ENCODE assay signal across 9 mouse cellular contexts in the genomic region with DNA sequence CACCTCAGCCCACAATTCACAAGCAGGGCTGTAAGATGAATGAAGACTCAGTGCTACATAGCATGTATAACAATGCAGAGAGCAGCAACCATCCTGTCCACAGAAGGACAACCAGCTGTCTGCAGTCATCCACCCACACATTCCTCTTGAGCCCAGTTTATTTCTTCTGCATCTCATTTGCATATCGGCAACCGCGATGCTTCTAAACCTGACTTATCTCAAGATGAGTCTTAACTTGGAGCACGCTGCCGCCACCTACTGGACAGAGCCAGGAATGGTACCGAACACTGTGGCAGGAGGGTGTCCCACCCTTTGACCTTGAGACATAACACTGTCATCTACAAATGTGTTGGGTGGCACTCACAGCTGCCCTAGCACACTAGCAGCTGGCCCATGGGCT. TPM values are rescaled to one million over a fixed set of nuclear protein-coding genes. Genes with fewer than 3 reads are reported as not detected.
DNase-seq lines count a peak whose midpoint lies in the region; ATAC-seq and TF ChIP-seq lines count a peak whose summit lies in the region.
"Had no signal": no experiment of that assay in that cellular context is flagged by ENCODE, and none has a peak within 500 bp of the region (broad histone marks: within the 10 kb centered on the region; RNA-seq: fewer than 3 reads in every experiment).

No protein-coding gene starts in this region.

- peaks cover 2% of the 10 kb centered on the region for H3K27me3 ChIP-seq in forebrain, embryonic 11.5 days (ENCODE audit: control insufficient read depth, insufficient read depth, low read length)
- H3K27me3 ChIP-seq in forebrain, embryonic 16.5 days (replicated peaks; ENCODE audit: control insufficient read depth, insufficient read depth, low read length), result 0 out of 2 replicates have a peak, but pooled peaks cover 2% of the 10 kb centered on the region
- H3K27me3 ChIP-seq in neural tube, embryonic 15.5 days (replicated peaks), result peaks cover 23% of the 10 kb centered on the region

- H3K4me3 ChIP-seq in forebrain, embryonic 11.5 days (ENCODE audit: low read depth, low read length), result no peak overlapping the region
- no peak overlapping the region for H3K4me3 ChIP-seq in forebrain, embryonic 16.5 days (replicated peaks; ENCODE audit: low read length)
- H3K4me3 ChIP-seq in neural tube, embryonic 15.5 days (replicated peaks), result no peak overlapping the region
- no peak overlapping the region for H3K4me3 ChIP-seq in cortical plate, adult 2 months (ENCODE audit: insufficient read depth, low read length)
- H3K4me3 ChIP-seq: limb, embryonic 12.5 days had no signal

- H3K9ac ChIP-seq in forebrain, embryonic 11.5 days (ENCODE audit: low read length), result no peak overlapping the region
- H3K9ac ChIP-seq in forebrain, embryonic 16.5 days (replicated peaks; ENCODE audit: low read depth, low read length), result no peak overlapping the region
- H3K9ac ChIP-seq in neural tube, embryonic 15.5 days (replicated peaks), result no peak overlapping the region
- H3K9ac ChIP-seq: limb, embryonic 12.5 days had no signal

- peak; percentile 77 for DNase-seq in forebrain, embryonic 11.5 days (ENCODE audit: low spot score)
- DNase-seq in neural tube, embryonic 10.5 days (ENCODE audit: extremely low spot score, low spot score), result peak; percentile 34
- DNase-seq in layer of hippocampus, adult 9-11 months, result peak; percentile 18
- peak; percentile 40 for DNase-seq in mesoderm, embryonic 11.5 days (ENCODE audit: low read depth, low spot score)
- DNase-seq in thymus, postnatal 14 days, result peak; percentile 68

- no peak for ATAC-seq in forebrain, embryonic 11.5 days (replicated peaks; ENCODE audit: low FRiP score)
- no peak for ATAC-seq in forebrain, embryonic 16.5 days
- ATAC-seq in neural tube, embryonic 15.5 days (ENCODE audit: low FRiP score), result no peak

- 45% methylated on average over 6 of the region's 6 CpGs for WGBS in forebrain, embryonic 11.5 days
- 33% methylated on average over 6 of the region's 6 CpGs for WGBS in forebrain, embryonic 16.5 days
- 38% methylated on average over 6 of the region's 6 CpGs for WGBS in neural tube, embryonic 15.5 days

- peak; percentile 57 for TF ChIP-seq CTCF in cortical plate, adult 2 months (IDR thresholded peaks at IDR 0.05; ENCODE audit: extremely low read depth, insufficient read depth, low read length)

- no peak overlapping the region for H3K27ac ChIP-seq in forebrain, embryonic 11.5 days (ENCODE audit: low read depth, low read length)
- H3K27ac ChIP-seq in forebrain, embryonic 16.5 days (ENCODE audit: low read length), result no peak overlapping the region
- H3K27ac ChIP-seq in neural tube, embryonic 15.5 days (replicated peaks), result no peak overlapping the region
- H3K27ac ChIP-seq in cortical plate, adult 2 months (ENCODE audit: insufficient read depth, low read length), result no peak overlapping the region
- H3K27ac ChIP-seq: limb, embryonic 12.5 days had no signal

- H3K36me3 ChIP-seq in forebrain, embryonic 11.5 days (ENCODE audit: control insufficient read depth, insufficient read depth, low read length), result no peaks in the 10 kb centered on the region
- H3K36me3 ChIP-seq in forebrain, embryonic 16.5 days (ENCODE audit: control insufficient read depth, insufficient read depth), result no peaks in the 10 kb centered on the region
- H3K36me3 ChIP-seq in neural tube, embryonic 15.5 days, result no peaks in the 10 kb centered on the region
- H3K36me3 ChIP-seq: limb, embryonic 12.5 days had no signal

- no peaks in the 10 kb centered on the region for H3K9me3 ChIP-seq in forebrain, embryonic 11.5 days (ENCODE audit: control insufficient read depth, low read length)
- H3K9me3 ChIP-seq in forebrain, embryonic 16.5 days (ENCODE audit: control insufficient read depth, low read length), result no peaks in the 10 kb centered on the region
- no peaks in the 10 kb centered on the region for H3K9me3 ChIP-seq in neural tube, embryonic 15.5 days (replicated peaks)
- H3K9me3 ChIP-seq: limb, embryonic 12.5 days had no signal

- H3K4me2 ChIP-seq in forebrain, embryonic 11.5 days (ENCODE audit: low read depth, low read length, severe bottlenecking), result no peak overlapping the region
- no peak overlapping the region for H3K4me2 ChIP-seq in forebrain, embryonic 16.5 days (ENCODE audit: low read length)
- H3K4me2 ChIP-seq in neural tube, embryonic 15.5 days, result no peak overlapping the region
- H3K4me2 ChIP-seq: limb, embryonic 12.5 days had no signal

- no peak for TF ChIP-seq POLR2A in cortical plate, adult 2 months (IDR thresholded peaks at IDR 0.05; ENCODE audit: extremely low read depth, insufficient read depth, low read length)

- H3K4me1 ChIP-seq in forebrain, embryonic 11.5 days (replicated peaks; ENCODE audit: control insufficient read depth, insufficient read depth, low read length), result 0 out of 2 replicates have a peak, but pooled peaks cover 5% of the 10 kb centered on the region
- H3K4me1 ChIP-seq in forebrain, embryonic 16.5 days (replicated peaks; ENCODE audit: control insufficient read depth, insufficient read depth, low read length), result peaks cover 10% of the 10 kb centered on the region
- peaks cover 12% of the 10 kb centered on the region for H3K4me1 ChIP-seq in neural tube, embryonic 15.5 days
- no peaks in the 10 kb centered on the region for H3K4me1 ChIP-seq in cortical plate, adult 2 months (ENCODE audit: control insufficient read depth, insufficient read depth, low read length)

RNA-seq across cellular contexts. Expression of gene Trim58, which starts 3.1 kb away (rescaled TPM):
- polyA plus RNA-seq in forebrain, embryonic 11.5 days (2014; fragmentation: Nextera tagmentation; extraction: Ambion mirVana), result 0.55 and 0.60 TPM in 2 replicates
- 0.09 TPM in 1 of 2 replicates, not detected in the other for polyA plus RNA-seq in forebrain, embryonic 16.5 days (2015; fragmentation: Nextera tagmentation; extraction: Ambion mirVana)
- 0.19 and 0.29 TPM in 2 replicates for polyA plus RNA-seq in neural tube, embryonic 15.5 days (2015; fragmentation: Nextera tagmentation; extraction: Ambion mirVana)
- polyA plus RNA-seq in cortical plate, adult 2 months (2012; rRNA removed), result 0.04 and 0.08 TPM in 2 replicates

RNA-seq across cellular contexts. Expression of gene Olfr323, which starts 13.0 kb away (rescaled TPM):
- not detected in 2 replicates for polyA plus RNA-seq in forebrain, embryonic 11.5 days (2014; fragmentation: Nextera tagmentation; extraction: Ambion mirVana)
- polyA plus RNA-seq in forebrain, embryonic 16.5 days (2015; fragmentation: Nextera tagmentation; extraction: Ambion mirVana), result not detected in 2 replicates
- not detected in 2 replicates for polyA plus RNA-seq in neural tube, embryonic 15.5 days (2015; fragmentation: Nextera tagmentation; extraction: Ambion mirVana)
- not detected in 2 replicates for polyA plus RNA-seq in cortical plate, adult 2 months (2012; rRNA removed)
- polyA plus RNA-seq: limb, embryonic 12.5 days had no signal

RNA-seq across cellular contexts. Expression of gene Olfr322, which starts 15.2 kb away (rescaled TPM):
- polyA plus RNA-seq in forebrain, embryonic 11.5 days (2014; fragmentation: Nextera tagmentation; extraction: Ambion mirVana), result not detected in 2 replicates
- polyA plus RNA-seq in forebrain, embryonic 16.5 days (2015; fragmentation: Nextera tagmentation; extraction: Ambion mirVana), result not detected in 2 replicates
- polyA plus RNA-seq in neural tube, embryonic 15.5 days (2015; fragmentation: Nextera tagmentation; extraction: Ambion mirVana), result not detected in 2 replicates
- not detected in 2 replicates for polyA plus RNA-seq in cortical plate, adult 2 months (2012; rRNA removed)
- polyA plus RNA-seq: limb, embryonic 12.5 days had no signal

RNA-seq across cellular contexts. Expression of gene 2210407C18Rik, which starts 27.5 kb away (rescaled TPM):
- not detected in 2 replicates for polyA plus RNA-seq in forebrain, embryonic 11.5 days (2014; fragmentation: Nextera tagmentation; extraction: Ambion mirVana)
- not detected in 2 replicates for polyA plus RNA-seq in forebrain, embryonic 16.5 days (2015; fragmentation: Nextera tagmentation; extraction: Ambion mirVana)
- polyA plus RNA-seq in neural tube, embryonic 15.5 days (2015; fragmentation: Nextera tagmentation; extraction: Ambion mirVana), result not detected in 2 replicates
- not detected in 2 replicates for polyA plus RNA-seq in cortical plate, adult 2 months (2012; rRNA removed)
- polyA plus RNA-seq: limb, embryonic 12.5 days had no signal

RNA-seq across cellular contexts. Expression of gene Olfr320, which starts 37.5 kb away (rescaled TPM):
- polyA plus RNA-seq in forebrain, embryonic 11.5 days (2014; fragmentation: Nextera tagmentation; extraction: Ambion mirVana), result not detected in 2 replicates
- polyA plus RNA-seq in forebrain, embryonic 16.5 days (2015; fragmentation: Nextera tagmentation; extraction: Ambion mirVana), result not detected in 2 replicates
- not detected in 2 replicates for polyA plus RNA-seq in neural tube, embryonic 15.5 days (2015; fragmentation: Nextera tagmentation; extraction: Ambion mirVana)
- polyA plus RNA-seq in cortical plate, adult 2 months (2012; rRNA removed), result not detected in 2 replicates
- polyA plus RNA-seq: limb, embryonic 12.5 days had no signal

Comparison
In these comparisons a context has a peak if more than half of its experiments do, and no peak if none do; other contexts are left out.
1. DNase-seq: peak in every context shown above with its lines; median percentile 77 in forebrain, embryonic 11.5 days; 68 in thymus, postnatal 14 days; 40 in mesoderm, embryonic 11.5 days; 34 in neural tube, embryonic 10.5 days; 18 in layer of hippocampus, adult 9-11 months.